Mouse (Mus musculus) forebrain, embryonic 16.5 days (tissue): Measurements from ENCODE around the gene Ncor2. TPM values are rescaled to one million over a fixed set of nuclear protein-coding genes. Genes with fewer than 3 reads are reported as not detected.

Experiments
- ATAC-seq: fragments of 200-750 bp; cut with Nextera tagmentation; 2 replicates; pipeline ENCODE4 v1.8.0; 2017; ENCODE audit warnings: mild to moderate bottlenecking, moderate library complexity
- H3K27ac ChIP-seq: fragments of 300-500 bp; sonication (generic); 2 replicates; pipeline ENCODE4 v1.5.1; 2014; ENCODE audit warnings: low read length, control low read depth
- H3K27me3 ChIP-seq: fragments of 300-500 bp; sonication (generic); replicated peaks from 2 replicates; pipeline ENCODE4 v1.6.1; 2014; ENCODE audit warnings: low read length; ENCODE audit not compliant: control insufficient read depth, insufficient read depth
- H3K36me3 ChIP-seq: fragments of 300-500 bp; sonication (generic); 2 replicates; pipeline ENCODE4 v1.6.1; 2014; ENCODE audit not compliant: control insufficient read depth, insufficient read depth
- H3K4me1 ChIP-seq: fragments of 300-500 bp; sonication (generic); replicated peaks from 2 replicates; pipeline ENCODE4 v1.6.1; 2014; ENCODE audit warnings: low read length; ENCODE audit not compliant: control insufficient read depth, insufficient read depth
- H3K4me2 ChIP-seq: fragments of 300-500 bp; sonication (generic); 2 replicates; pipeline ENCODE4 v1.6.1; 2014; ENCODE audit warnings: mild to moderate bottlenecking, low read length, control low read depth
- H3K4me3 ChIP-seq: fragments of 300-500 bp; sonication (generic); replicated peaks from 2 replicates; pipeline ENCODE4 v1.5.1; 2014; ENCODE audit warnings: mild to moderate bottlenecking, low read length, control low read depth
- H3K9ac ChIP-seq: fragments of 300-500 bp; sonication (generic); replicated peaks from 2 replicates; pipeline ENCODE4 v1.6.1; 2014; ENCODE audit warnings: low read depth, low read length, control low read depth
- H3K9me3 ChIP-seq: fragments of 300-500 bp; sonication (generic); 2 replicates; pipeline ENCODE4 v1.6.1; 2016; ENCODE audit warnings: low read length; ENCODE audit not compliant: control insufficient read depth
- WGBS: fragments of 180-500 bp; shearing (Covaris S2); extraction: QIAGEN DNeasy Blood & Tissue Kit; methylation state at CpG from one replicate; pipeline ENCODE4 v1.1.7; 2014; 5-methylcytosine and 5-hydroxymethylcytosine counted together
- polyA plus RNA-seq: library from polyadenylated mRNA; unstranded; fragments of >200 nt; fragmentation: Nextera tagmentation; extraction: Ambion mirVana; gene quantifications from 2 replicates; pipeline ENCODE4 v1.2.1, GENCODE M21; 2015

Gene Ncor2
- polyA plus RNA-seq, 1 experiment from 2014 or later: 26.5 TPM

DNA sequence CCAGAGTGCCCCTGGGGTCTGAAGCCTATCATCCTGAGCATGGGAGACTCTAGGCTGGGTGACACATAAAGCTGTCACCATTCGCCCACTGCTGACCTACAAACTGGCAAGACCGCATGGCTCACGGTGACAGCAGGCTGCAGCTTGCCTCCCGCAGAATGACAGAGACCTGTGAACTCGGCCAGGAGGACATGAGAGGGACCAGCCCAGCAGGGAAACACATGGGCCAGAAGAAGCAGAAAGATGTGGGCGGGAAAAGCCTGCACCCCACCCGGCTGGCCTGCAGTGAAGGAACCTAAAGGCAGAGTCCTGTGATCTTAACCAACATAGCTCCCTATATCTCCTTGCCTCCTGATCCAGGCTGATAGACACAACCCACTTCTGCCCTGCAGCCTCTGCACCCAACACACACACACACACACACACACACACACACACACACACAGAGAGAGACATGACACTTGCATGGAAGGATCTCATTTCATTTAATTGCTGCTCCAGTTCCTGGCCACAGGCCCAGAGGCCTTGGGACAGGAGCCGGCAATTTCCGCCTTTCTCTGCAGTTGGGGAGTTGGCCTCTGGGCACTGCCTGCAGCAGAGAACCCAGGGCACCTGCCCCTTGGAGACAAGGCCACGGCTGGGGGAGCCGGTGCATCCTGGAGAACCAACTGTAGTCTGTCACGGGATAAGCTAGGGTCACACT is 14.4 kb downstream of the Ncor2 start:
- Histone ChIP-seq H3K9ac (peak overlapping the region; percentile 29), H3K4me1 (peaks cover 63% of the 10 kb centered on the region)

GRCm38 (mm10) chr5:125163441-125164050 is 15.5 kb downstream of the Ncor2 start:
- no peaks in the 10 kb centered on the region for H3K36me3 ChIP-seq
- no peaks in the 10 kb centered on the region for H3K9me3 ChIP-seq
- WGBS: 22% methylated on average over 8 of the region's 8 CpGs
- H3K9ac ChIP-seq: 0 out of 2 replicates have a peak overlapping the region, but pooled peaks have one; percentile 13
- H3K4me1 ChIP-seq: peaks cover 68% of the 10 kb centered on the region
- no peak overlapping the region for H3K4me2 ChIP-seq
- no peaks in the 10 kb centered on the region for H3K27me3 ChIP-seq
- peak overlapping the region; percentile 5; the same call in 1 of the 2 replicates for H3K27ac ChIP-seq
- no peak for ATAC-seq
- no peak overlapping the region for H3K4me3 ChIP-seq

More for the DNA sequence above, 14.4 kb downstream of the Ncor2 start:
- H3K4me3 ChIP-seq: no peak overlapping the region
- H3K27me3 ChIP-seq: no peaks in the 10 kb centered on the region
- no peak overlapping the region for H3K4me2 ChIP-seq
- peak overlapping the region; percentile 83 for H3K27ac ChIP-seq
- 19% methylated on average over 12 of the region's 12 CpGs for WGBS
- ATAC-seq: peak; percentile 58
- no peaks in the 10 kb centered on the region for H3K9me3 ChIP-seq
- H3K36me3 ChIP-seq: no peaks in the 10 kb centered on the region

DNA sequence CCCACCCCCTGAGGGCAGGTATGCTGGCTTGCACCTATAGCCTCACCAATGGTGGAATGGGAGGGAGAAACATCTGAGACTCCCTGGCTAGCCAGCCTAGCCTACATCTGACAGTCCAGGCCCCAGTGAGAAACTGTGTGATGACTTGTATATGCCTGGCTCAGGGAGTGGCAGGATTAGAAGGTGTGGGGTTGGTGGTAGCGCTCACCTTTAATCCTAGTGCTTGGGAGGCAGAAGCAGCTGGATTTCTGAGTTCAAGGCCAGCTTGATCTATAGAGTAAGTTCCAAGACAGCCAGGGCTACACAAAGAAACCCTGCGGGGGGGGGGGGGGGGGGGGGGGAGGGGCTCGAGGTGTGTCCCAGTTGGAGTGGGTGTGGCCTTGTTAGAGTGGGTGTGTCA is 16.6 kb downstream of the Ncor2 start:
- Histone ChIP-seq H3K4me3 (no peak overlapping the region), H3K9ac (no peak overlapping the region), H3K36me3 (no peaks in the 10 kb centered on the region), H3K4me1 (peaks cover 77% of the 10 kb centered on the region), H3K27ac (no peak overlapping the region), H3K4me2 (no peak overlapping the region), H3K27me3 (no peaks in the 10 kb centered on the region), H3K9me3 (no peaks in the 10 kb centered on the region)
- ATAC-seq: no peak
- WGBS: 39% methylated on average over 2 of the region's 3 CpGs

GRCm38 (mm10) chr5:125159804-125160405 is 19.1 kb downstream of the Ncor2 start:
- 28% methylated on average over 14 of the region's 14 CpGs for WGBS
- peak overlapping the region; percentile 23 for H3K9ac ChIP-seq

GRCm38 (mm10) chr5:125159293-125159692 is 19.7 kb downstream of the Ncor2 start:
- Histone ChIP-seq H3K36me3 (no peaks in the 10 kb centered on the region), H3K4me3 (no peak overlapping the region), H3K9me3 (no peaks in the 10 kb centered on the region), H3K27me3 (no peaks in the 10 kb centered on the region), H3K4me1 (peaks cover 87% of the 10 kb centered on the region), H3K4me2 (peak overlapping the region; percentile 25), H3K27ac (peak overlapping the region; percentile 94), H3K9ac (peak overlapping the region; percentile 56)
- 4% methylated on average over 12 of the region's 12 CpGs for WGBS
- ATAC-seq: peak; percentile 54

More at GRCm38 (mm10) chr5:125159804-125160405, 19.1 kb downstream of the Ncor2 start:
- Histone ChIP-seq H3K4me2 (peak overlapping the region; percentile 9; the same call in 1 of the 2 replicates), H3K4me3 (no peak overlapping the region), H3K27ac (peak overlapping the region; percentile 94), H3K36me3 (no peaks in the 10 kb centered on the region), H3K9me3 (no peaks in the 10 kb centered on the region), H3K4me1 (peaks cover 87% of the 10 kb centered on the region), H3K27me3 (no peaks in the 10 kb centered on the region)
- no peak for ATAC-seq

- ATAC-seq: no peak
- 18% methylated on average over 21 of the region's 21 CpGs for WGBS
Measured at GRCm38 (mm10) chr5:125158232-125158961, 20.6 kb downstream of the Ncor2 start.

DNA sequence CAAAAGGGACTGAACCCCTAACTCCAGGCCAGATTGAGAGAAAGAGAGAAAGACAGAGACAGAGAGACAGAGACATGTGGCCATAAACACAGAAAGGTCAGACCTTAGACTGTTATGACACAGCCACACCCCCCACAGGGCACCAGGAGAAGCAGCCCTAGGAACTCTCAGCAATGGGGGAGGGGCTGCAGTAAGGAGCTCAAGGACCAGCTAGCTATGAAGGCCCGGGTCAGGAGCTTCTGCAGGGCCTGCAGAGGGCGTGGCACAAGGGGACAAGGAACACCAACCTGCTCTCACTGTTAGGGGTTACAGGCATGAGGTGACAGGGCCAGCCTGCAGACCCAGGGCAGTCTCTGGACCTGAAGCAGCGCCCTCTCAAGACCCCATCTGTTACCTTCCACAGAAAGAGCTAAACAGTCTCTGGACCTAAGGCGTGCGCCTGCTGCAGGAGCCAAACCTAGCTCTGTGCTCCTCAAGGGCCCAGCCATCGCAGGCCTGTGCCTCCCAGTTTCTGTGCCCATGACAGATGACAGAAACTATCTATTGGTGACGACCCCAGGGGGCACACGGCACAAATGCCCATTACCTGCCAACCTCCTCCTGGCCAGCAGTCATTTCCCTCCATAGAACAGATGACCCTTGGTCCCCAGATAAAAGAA is 21.5 kb downstream of the Ncor2 start:
- Histone ChIP-seq H3K4me2 (no peak overlapping the region), H3K4me3 (no peak overlapping the region), H3K9me3 (no peaks in the 10 kb centered on the region), H3K27ac (peak overlapping the region; percentile 94), H3K4me1 (peaks cover 87% of the 10 kb centered on the region), H3K9ac (peak overlapping the region; percentile 5; the same call in 1 of the 2 replicates), H3K36me3 (no peaks in the 10 kb centered on the region), H3K27me3 (no peaks in the 10 kb centered on the region)
- ATAC-seq: no peak
- 51% methylated on average over 8 of the region's 8 CpGs for WGBS

More at GRCm38 (mm10) chr5:125158232-125158961, 20.6 kb downstream of the Ncor2 start:
- Histone ChIP-seq H3K4me1 (peaks cover 87% of the 10 kb centered on the region), H3K27ac (peak overlapping the region; percentile 94), H3K9ac (peak overlapping the region; percentile 56), H3K36me3 (no peaks in the 10 kb centered on the region), H3K27me3 (no peaks in the 10 kb centered on the region), H3K4me3 (no peak overlapping the region), H3K4me2 (peak overlapping the region; percentile 42), H3K9me3 (no peaks in the 10 kb centered on the region)

DNA sequence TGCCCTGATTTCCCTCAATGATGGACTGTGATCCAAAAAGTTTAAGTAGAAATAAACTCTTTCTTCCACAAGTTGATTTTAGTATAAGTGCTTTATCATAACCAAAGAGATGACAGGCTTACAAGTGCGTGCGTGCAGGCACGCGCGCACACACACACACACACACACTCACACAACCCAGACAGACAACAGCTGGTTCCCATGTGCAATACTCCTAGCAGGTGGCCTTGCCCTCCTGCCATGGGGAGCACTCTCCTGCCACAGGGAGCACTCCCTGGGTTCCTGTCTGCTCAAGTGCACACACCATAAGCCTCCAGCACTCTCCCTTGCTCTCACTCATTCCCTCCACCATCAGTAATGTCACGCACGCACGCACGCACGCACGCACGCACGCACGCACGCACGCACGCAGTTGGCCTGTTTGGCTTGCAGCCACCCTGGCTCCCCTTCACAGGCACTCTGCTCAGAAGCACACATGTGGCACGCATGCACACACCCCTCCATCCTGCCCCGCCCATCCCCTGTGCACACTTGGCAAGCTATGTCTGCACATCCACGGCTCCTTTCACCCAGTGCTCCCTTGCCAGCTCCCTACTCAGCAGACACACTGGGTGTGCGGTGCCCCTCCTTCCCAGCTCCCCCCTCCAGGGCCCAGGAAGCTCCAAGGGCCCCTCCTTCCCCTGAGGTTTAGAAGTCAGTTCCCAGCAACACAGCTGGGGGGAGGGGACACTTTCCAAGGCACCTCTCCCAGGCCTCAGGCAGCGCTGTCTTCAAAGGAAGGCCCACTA is 22.4 kb downstream of the Ncor2 start:
- Histone ChIP-seq H3K27me3 (no peaks in the 10 kb centered on the region), H3K27ac (peak overlapping the region; percentile 94), H3K36me3 (no peaks in the 10 kb centered on the region), H3K4me3 (no peak overlapping the region), H3K4me2 (no peak overlapping the region), H3K9me3 (no peaks in the 10 kb centered on the region), H3K4me1 (peaks cover 93% of the 10 kb centered on the region), H3K9ac (no peak overlapping the region)
- WGBS: 56% methylated on average over 22 of the region's 22 CpGs
- no peak for ATAC-seq
